Mouse (Mus musculus) adrenal gland, adult 18-20 months (tissue): ENCODE data around the gene Lamc2. TPM values are rescaled to one million over a fixed set of nuclear protein-coding genes. Genes with fewer than 3 reads are reported as not detected.
A peak's percentile ranks its signal among the peaks of the same experiment; 100 is the strongest.
"Not testable (repeated sequence)": the region's sequence is repeated elsewhere in the genome, so short reads cannot be mapped to it uniquely, and the experiment has no call there.

Experiments
- DNase-seq, 2 experiments: peaks; one replicate each; pipeline ENCODE4 v3.0.0; 2021 to 2022; ENCODE audit warnings: low spot score in 2 of 2
- total RNA-seq, 2 experiments: library from RNA; stranded (reverse); gene quantifications; 1 replicate in 1 of 2; 2 replicates in 1 of 2; pipeline ENCODE4 v1.2.3; 2021

Lamc2 gene
- total RNA-seq, 2 experiments from 2014 or later: 0.66 to 1.8 TPM

DNA sequence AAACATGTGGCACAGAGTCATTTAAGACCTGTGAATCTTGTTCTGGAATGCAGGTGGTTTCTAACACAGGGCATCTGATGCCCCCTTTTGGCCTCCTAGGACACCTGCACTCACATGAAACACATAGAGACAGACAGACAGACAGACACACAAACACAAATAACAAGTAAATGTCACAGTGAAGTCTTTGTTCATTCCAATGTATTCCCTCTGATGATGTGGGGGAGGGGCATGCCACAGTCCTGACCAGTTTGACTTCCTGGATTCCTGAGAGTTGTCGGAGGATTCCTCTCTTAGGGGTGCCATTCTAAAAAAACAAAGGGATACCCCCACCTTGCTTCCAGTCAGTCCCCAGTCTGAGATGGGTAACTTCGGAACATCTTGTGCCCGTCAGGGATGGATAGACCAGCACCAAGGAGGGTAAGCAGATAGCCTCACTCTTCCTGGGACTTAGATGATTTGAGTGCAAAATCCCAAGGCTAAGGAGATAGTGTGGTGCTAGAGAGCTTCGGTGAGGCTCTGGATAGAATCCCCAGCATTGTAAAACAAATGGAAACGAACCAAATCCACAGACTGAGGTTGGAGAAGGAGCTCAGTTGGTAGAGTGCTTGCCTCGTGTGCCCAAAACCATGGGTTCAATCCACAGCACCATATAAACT is 89.1 kb downstream of the Lamc2 start:
- DNase-seq: no peak

DNA sequence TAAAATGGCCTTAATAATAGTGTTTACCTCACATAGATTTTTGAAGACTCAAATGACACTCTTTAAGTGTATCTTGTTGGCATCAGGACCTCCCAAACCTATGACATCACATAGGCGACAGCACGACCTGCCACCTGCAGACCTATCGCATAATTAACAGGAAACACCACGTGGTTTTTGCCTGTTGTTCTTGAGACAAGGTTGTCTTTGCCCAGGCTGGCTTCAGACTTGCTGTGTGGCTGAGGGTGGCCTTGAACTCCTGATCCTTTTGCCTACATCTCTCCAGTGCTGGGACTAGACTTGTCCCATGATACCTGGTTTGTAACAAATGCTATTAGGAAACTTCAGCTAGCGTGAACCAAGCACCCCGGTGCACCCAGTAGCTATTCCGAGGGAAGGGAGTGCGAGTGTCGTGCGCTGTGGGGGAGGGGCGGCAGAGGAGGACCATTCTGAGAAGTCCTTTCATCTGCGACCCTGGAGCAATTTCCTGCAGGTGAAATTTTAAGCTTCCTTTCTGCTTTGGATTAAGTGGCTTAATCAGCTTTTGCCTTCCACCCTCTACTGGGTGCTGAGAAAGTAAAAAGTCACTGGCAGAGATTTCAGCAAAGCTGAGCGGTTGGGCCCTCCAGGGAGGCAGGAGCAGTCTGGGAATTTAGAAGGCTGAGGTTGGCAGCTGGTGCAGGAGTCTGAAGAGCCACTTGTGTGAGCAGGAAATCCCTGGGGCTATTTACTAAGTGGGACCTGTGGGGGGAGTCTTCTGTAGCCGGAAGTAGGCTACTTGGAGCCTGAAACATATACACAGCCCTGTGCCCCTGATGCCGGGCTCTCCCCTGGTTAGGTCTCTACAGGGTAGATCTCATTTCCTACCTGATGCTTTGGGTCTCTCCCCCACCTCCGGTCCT is 90.2 kb downstream of the Lamc2 start:
- no peak for DNase-seq

DNA sequence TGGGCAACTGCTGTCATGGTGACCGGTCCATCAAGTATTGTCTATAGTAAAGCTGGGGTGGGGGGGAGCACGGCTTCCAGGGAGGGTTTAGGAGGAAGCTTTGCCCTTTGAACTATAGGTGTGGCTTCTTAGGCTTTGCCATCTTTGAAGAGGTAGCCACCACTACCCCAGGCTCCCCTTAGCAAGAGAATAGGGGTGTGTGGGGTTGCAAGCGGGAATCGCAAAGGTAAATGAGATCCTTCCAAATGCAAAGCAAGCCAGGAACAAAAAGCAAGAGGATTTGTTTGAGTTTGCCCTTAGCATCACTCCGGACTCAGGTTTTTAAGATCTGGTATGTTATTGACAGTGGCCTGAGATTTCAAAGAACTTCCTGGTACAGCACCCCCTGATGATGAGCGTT is 90.9 kb downstream of the Lamc2 start:
- no peak for DNase-seq

DNA sequence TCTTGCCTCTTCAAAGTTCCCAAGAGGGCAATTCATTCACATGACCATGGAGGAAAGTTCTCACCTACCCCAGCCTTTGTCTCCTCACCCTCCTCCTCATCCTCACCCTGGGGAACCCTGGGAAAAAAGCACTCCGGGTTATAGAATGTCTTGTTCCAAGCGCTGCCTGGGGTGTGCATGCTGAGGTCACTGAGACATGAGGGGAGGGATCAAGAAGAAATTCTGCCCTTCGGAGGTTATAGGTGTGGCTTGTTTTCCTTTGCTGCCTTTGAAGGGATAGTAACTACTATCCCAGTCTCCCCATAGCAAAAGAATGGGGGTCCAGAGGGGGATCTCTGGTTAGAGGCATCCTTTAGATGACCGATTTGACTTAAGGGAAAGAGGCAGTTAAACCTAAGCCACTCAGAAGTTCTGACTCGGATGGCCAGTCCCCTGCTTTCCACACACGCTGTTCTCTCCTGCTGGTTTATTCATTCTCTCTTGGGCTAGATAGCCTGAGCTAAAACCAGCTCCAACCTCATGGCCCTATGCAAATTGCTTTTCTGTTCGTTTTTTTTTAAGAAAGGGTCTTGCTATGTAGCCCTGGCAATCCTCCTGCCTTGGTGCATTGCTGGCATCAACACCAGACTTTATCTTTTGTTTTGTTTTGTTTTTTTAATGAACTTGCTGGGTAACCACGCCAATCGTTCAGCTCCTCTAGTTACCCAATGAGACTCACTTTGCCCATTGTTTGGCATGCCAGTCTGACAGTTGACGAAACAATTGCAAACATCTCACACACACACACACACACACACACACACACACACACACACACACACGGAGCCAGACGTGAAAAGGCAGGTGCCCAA is 91.8 kb downstream of the Lamc2 start:
- no peak for DNase-seq

DNA sequence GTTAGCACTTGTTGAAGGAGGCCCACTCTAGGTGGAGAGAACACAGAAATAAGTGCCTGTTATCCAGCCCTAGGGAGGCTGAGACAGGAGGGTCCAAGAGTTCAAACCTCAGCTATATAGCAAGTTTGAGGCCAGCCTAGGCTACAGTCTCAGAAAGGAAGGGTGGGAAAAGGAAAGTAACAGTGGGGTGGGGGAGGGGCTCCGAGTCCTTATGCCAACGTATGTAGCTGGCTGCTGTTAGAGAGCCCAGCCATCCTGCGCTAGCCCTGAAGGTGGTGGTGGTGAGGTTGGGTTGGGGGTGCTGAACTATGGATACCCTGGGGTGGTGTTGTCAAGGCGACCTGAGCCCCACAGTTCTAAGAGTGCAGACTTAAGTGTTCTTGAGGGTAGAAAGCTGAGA is 92.7 kb downstream of the Lamc2 start:
- DNase-seq: no peak

DNA sequence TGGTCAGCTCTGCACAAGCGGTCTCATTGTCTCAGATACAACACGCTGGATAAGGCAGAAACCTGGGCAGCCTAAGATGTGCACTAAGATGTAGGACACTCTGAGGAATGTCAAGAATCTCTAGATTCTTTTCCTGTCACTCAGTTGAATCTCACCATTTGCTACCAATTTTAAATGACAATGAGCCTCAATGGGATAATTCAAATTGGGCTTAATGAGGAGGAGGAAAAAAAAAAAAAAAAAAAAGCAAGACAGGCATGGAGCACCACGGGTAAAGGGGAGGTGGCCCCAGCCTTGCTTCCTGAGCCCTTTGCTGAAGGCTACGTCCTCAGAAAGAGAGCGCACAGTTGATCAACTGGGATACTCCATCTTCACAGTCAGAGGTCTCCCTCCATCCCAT is 93.1 kb downstream of the Lamc2 start:
- DNase-seq: no peak

DNA sequence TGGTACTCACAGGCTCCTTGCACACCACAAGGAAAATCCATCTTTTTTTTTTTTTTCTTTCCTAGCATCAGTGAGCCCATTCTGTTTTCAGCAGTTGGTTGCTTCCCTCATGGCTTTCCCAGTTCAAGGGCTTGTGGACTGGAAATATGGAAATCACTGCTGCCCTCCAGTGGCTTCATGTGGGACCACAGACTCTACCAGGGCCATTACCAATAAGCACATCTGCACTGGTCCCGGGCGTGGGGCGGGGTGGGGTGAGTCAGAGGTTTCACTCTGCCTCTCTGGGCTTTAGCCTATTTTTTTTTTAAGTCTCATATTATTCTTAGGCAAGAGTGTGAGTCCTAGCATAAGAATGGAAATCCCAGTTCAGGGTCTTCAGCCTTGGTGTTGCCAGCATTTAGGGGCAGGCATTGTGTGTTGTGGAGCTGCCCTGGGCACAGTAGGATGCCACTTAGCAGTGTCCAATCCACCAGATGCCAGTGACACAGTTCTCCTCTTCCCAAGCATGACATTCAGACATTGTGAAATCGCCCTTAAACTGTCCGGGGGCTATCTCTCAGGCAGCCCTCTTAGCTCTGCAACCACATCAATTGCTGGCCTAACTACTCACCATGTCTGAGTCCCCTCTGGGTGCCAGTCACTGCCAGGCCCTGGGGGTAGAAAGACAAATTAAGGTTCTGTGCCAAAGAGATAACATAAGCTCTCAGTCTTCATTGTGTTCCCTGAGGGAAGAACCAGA is 93.8 kb downstream of the Lamc2 start:
- DNase-seq: peak; percentile 25 to 57

DNA sequence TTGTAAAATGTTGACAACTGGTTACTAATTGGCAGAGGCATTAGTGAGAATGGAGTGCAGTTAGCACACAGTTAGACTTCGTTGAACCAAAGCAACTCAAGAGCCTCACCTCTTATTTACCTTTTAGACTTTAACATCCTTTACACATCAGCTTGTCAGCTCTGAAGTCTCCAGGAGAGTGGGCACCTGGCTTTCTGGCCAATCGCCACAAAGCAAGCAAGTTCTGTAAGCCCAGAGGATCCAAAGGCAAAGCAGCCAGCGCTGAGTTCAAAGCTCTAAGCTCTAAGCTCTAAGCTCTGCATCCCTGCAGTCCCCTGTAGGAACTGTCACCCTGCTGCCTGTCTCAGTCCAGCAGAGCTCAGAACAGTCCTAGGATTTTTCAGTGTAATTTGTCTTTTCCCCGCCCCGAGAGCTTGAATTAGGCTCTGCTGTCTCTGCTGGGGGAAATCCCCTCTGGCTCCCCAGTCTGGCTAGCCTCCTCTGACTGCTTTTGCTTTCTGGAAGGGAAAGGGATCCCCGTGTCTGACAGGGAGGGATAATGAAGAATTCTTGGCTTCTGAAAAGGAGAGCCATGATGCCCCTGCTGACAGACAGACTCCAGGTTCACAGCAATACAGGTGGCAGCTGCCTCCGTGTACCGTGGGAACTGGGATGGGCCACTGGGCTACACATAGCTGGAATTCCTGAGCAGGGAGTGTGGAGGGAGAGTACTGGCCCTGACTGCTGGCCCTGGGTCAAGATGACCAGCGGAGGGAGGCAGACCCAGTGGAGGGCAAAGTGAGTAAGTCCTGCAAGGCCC is 94.6 kb downstream of the Lamc2 start:
- no peak for DNase-seq

DNA sequence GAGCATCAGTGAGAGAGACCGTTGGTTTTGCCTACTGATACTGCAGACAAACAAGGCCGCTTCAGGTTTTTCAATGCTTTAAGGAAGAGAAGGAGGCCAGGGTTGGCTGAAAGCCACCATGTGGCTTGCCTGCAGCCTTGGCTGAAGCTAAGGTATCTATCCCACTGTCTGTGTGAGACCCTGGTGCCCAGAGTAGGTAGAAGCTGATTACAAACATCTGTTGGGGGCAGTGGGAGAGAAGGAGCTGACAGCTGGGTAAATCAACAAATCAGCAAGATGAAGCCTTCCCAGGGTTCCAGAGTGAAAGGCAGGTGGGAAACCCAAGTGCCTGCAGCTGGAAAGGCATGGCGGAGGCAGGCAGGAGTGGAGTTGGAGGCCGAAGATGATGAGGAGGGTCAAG is 95.4 kb downstream of the Lamc2 start:
- DNase-seq: no peak

DNA sequence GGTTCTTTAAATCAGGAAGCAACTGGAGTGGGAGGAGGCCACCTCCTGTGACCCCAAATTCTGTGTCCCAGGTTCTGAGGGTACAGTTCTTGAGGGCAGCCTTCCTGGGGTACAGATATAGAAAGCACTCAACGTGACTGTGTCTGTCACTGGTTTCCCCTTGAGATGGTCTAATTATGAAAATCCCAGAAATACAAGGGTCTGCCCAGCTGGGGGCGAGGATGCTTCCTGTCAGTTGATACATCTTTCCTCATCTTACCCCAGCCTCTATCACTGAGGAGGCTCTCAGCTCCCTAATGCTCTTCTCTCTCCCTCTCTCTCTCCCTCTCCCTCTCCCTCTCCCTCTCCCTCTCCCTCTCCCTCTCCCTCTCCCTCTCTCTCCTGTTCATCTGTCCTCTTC is 96.2 kb downstream of the Lamc2 start:
- DNase-seq: no peak

DNA sequence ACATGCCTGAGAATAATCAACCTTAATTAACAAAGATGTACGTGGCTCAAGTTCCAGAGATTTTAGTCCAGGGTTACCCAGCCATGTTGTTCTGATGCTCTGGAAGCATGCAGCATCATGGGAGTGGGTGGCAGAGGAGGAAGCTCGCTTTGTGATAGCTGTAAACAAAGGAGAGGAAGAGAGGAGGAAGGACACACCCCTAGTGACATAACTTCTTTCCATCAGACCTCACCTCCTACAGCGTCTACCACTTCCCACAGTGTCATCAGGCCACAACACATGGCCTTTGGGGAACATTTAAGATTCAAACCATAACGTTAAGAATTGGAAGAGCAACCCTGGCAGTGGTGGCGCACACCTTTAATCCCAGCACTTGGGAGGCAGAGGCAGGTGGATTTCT is 98.5 kb downstream of the Lamc2 start:
- DNase-seq: no peak

DNA sequence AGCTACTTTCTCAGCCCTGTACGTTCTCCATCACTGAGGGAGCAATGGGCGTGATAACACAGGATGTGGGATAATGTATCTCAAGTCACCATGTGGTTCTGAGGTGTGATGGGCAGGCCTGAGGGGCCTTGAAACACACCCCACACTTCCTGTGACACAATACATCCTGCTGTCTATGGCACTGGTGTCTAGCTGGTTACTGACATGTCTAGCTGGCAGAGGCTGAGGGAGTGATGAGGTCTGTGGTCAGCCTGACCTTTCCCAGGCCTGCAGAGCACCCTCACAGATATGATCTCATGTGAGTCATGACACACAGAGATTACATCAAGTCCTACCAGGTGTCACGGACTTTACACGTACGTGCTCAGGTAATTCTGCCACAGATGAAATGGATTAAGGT is 101.0 kb downstream of the Lamc2 start:
- DNase-seq: no peak

DNA sequence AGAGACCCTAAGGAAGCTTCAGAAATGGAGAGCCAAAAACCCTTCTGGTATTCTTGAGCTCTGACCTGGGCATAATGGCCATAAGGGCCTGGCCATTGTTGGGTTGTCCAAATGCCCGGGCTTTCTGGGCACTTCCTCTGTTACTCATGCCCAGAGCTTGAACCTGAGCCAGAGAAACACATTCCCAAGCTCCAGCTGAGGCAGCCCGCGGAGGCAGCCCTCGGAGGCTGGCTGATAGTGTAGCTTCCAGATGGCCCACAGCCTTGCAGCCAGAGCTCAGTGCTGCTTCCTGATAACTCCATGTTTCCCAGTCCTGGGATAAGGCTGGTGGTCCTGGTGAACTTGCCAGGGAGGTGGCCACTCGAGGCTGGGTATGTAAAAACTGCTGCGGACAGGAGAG is 102.1 kb downstream of the Lamc2 start:
- DNase-seq: no peak

DNA sequence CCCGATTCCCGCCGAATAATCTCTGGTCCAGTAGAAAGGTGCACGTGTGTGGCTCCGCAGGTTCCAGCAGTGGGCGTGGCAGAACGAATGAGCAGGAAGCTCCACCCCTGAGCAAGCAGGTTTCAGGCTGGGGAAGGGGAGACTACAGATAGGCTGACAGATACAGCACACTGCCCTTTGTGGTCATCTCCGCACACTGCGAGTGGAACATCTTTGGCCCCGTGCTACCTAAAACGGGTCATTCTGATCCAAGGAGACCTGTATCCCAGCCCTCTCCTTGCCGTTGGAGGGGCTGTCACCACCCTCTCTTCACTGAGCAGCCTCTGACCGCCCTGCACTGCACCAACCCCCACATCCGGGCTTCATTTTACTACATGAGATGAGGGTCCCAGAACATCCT is 103.0 kb downstream of the Lamc2 start:
- not testable (repeated sequence) for DNase-seq

DNA sequence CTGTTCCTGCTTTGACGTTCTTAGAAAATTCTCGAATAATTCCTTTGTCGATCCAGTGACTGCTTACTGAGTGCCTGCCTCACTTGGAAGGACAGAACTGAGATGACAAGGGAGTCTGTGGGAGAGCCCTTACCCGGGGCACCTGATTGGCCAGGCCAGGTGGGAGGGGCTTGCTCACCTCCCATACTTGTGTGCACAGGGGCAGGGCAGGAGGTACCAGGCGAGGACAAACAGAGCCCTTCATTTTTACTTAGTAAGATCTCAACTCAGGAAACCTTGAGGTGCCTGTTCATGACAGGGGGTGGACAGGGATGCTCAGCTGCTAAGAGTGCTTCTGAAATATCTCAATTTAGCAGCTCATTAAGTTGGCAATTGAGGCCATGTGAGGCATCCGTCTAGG is 110.3 kb downstream of the Lamc2 start:
- no peak for DNase-seq

DNA sequence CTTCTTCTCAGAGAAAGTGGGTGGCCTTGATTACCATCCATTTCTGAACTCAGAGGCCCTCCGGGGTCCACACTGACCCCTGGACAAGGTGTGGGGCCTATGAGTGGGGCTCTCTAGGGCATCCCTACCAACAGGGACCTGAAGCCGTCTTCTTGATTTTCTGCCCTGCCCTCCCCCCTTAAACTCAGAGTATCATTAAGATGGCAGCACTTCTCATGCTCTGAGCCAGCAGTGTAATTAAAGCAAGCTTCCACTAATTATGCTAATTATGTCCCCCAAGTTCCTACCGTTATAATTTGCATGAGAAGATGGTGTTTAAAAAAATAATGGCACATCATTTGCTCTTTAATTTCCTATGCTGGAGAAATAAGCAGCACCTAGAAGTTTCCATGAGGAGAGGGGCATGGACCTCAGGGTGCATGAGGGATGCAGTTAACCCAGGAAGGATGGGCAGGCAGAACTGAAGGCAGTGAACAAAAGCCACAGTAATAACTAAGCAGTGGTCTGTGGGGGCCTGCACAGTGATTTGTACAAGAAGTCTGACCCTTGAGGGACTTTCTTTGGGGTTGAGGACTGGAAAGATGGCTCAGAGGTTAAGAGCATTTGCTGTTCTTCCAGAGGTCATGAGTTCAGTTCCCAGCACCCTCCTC is 111.0 kb downstream of the Lamc2 start:
- DNase-seq: no peak

DNA sequence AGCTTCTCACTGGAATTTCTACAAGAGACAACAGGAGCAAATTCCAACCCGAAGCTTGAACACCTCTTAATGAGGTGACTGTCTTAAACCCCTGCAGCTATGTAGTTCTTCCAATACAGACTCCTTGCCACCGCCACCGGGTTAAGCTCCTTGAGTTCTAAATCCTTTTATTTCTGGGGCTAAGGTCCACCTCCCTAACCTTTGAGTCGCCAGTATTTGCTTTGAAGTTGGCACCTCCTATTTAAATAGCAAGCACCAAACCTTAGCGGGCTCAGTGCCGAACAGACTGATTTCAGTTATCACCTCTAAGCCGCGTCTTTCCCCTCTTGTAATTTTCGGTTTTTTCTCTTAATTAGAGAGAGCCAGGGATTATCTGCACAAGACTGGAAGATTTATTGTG is 112.8 kb downstream of the Lamc2 start:
- no peak for DNase-seq
